Mouse (Mus musculus) T-cell, adult 2 months (primary cell): ENCODE measurements around the gene Cib1.
A peak's percentile ranks its signal among the peaks of the same experiment; 100 is the strongest.

Experiments used
- DNase-seq: peaks from one replicate; pipeline ENCODE4 v3.0.0; 2022; ENCODE audit warnings: low spot score

The Cib1 gene

DNA sequence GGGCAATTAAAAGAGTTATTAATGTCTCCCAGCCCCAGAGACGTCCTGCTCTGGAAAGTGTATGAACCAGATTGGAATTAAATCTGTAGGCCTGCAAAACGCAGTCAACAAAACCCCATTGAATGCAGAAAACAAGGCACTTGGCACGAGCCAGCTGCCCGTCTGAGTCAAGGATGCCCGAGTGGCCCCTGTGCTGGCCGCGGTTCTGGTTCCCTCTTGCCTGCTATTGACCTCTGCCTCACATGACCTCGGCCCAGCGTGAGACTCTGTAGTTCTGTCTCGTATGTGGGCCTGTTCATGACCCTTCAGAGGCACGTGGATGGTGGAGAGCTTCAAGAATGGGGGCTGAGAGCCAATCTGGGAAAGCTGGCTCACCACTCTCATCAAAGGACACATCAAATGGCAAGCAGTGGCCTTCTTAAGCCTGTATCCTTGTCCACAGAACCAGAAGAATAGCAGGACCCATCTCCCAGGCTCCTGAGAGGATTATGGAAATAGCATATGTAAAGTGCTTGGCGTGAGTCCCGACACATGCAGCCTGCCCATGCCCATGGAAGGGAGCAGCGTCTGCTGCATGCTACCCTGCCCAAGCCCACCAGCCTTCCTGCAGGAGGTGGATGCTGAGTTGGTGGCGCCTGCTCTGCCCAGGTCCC lies 30.6 kb downstream of the Cib1 start:
- DNase-seq = no peak

DNA sequence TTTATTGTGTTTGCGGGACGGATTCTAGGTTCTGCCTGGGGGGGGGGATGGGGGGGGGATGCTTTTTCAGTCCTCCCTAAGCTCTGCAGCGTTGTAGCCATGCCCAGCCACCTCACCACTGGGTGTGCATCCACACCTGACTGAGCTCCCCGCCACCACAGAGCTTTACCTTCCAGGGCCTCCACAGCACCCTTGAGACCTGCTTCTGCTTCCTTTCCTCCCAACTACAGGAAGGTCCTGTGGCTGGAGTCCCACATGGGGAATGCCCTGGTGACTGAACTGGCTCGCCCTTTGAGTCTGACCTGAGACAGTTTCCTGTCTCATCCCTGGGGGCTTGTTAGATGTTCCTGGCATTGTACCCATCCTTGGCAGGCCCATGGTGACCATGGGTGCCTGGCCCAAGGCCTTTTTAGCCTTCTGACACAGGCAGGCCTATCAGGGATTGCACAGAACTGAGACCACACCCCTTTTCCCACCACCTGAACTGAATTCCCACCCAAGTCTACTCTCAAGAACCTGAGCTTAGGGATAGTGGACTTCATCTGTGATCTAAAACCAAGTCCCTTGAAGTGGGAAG lies 31.6 kb downstream of the Cib1 start:
- DNase-seq = no peak

DNA sequence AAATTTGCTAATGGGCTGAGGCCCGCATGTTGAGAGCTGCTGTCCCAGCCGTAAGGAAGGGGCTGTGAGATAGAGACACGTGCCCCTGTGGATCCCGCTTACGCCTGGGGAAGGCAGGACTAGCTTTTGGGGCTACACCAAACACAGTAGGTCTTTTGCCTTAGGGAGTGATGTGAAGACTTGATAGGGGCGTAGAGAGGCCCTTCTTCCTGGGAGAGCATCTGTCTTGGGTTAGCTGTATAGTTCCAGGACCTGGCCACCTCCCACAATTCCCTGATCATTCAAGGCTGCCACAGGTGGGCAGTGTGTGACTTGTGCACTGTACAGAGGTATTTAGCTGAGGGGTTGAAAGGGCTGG lies 32.0 kb downstream of the Cib1 start:
- DNase-seq = no peak

DNA sequence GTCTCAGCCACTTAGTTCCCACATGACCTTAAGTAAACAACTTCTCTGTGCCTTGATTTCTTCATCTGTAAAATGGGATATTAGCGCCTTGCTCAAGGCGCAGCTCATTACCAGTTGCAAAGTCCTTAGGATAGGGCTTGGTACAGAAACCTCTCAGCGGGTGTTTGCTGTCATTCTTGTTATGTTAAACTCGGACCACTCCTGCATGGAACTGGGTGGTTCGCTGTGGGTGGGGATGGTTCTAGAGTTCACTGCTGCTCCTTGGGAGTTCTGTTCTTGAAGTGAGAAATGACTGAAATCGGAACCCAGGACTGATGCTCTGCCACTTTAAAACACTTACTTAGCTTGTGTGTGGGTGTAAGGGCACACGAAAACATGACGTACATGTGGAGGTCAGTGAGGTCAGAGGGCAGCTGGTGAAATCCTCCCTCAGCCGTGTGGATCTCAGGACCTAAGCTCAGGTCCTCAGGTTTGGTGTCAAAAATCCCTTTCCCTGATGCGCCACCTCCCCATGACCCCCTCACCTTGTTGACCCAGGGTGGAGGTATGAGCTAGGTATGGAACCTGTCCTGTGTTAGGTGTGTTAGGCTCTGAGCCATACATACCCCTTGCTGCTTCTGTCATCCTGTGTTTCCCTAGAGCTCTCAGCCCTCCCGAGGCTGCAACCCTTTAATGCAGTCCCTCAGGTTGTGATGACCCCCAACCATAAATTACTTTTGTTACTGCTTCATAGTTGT lies 32.6 kb downstream of the Cib1 start:
- no peak for DNase-seq

DNA sequence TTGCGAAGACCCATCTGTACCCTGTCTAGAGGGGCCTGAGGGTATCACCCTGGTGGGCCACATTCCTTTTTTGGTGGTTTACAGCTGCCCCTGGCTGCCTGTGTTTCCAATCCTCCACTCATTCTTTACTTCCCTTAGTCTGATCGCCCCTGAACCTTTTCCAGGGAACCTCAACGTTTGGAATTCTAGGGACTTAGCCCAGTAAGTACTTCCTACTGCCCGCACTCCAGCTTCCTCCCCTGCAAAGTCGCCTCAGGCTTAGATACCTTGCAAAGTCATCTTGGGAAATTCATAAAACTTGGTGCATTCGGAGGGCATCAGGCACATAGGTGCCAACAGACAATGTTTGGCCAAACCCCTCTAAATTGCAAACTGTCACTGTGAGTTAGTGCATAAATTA lies 33.3 kb downstream of the Cib1 start:
- no peak for DNase-seq

DNA sequence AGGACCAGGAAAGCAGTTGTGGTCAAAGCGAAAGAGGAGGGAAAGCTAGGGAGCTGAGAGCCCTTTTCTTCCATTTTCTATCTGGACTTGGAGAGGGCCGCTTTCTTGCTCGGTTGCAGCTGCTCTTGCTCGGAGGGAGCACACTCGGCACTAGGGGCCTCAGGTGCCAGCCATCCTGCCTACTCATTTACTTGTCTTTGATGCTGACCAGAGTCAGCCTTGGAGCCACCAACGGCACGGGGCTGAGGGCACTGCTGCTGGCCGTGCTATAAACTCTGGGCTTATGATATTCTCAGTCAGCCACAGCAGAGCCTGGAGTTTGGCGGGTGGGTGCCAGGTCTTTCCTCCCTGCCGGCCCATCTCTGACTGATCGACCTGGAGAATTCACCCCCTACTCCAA lies 33.8 kb downstream of the Cib1 start:
- no peak for DNase-seq

DNA sequence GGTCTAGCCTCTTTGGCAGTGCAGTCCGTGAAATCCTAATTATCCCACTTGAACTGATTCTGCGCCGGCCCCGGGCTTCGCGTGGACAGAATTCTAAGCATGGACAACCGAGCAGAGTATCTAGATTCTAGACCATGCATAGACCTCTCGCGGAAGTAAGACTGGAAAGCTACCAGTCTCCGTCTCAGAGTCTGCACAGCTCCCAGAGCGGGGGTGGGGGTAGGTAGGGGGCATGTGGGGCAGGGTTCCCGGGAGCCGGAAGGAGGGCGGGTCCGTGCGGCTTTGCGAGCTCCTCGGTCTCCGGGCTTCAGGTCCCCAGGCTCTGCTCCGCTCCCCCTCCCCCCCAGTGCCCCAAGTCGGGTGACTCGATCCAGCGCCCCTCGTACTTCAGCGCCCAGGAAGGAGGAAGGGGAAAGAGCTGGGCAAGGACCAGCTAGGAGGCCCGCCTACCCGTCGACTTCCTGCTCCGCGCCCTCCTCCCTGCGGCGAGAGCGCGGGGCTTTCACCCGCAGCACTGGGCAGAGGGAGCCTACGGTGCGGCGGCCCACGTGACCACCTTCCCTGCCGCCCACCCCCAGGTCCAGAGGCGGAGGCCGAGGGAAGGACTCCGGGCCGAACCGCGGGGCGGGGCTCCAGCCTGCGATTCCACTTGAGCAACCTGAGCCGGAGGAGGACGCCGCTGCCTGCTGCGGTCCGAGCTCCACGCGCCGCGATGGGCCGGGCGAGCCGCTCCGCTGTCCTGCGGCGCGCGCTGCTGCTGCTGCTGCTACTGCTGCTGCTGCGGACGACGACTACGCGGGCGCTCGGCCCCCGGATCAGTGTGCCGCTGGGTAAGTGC lies 34.5 kb downstream of the Cib1 start:
- peak; percentile 71 for DNase-seq

DNA sequence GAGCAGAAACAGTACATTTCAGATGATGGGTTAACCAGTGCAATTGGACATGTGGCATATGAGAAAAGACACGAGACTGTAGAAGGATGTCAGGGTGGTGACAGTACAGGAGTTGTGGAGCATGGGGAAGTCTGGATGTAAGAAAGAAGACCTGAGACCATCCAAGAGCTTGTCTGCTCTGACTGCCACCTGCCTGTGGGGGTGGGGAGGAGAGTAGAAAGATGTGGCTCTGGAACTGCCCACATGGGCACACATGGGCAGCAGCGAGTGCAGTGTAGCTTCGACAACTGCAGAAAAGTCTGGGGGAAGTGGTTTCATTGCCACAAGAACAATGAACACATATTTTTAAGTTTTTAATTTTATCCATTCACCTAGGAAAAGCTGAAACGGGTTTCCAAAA lies 35.2 kb downstream of the Cib1 start:
- peak; percentile 55 for DNase-seq

DNA sequence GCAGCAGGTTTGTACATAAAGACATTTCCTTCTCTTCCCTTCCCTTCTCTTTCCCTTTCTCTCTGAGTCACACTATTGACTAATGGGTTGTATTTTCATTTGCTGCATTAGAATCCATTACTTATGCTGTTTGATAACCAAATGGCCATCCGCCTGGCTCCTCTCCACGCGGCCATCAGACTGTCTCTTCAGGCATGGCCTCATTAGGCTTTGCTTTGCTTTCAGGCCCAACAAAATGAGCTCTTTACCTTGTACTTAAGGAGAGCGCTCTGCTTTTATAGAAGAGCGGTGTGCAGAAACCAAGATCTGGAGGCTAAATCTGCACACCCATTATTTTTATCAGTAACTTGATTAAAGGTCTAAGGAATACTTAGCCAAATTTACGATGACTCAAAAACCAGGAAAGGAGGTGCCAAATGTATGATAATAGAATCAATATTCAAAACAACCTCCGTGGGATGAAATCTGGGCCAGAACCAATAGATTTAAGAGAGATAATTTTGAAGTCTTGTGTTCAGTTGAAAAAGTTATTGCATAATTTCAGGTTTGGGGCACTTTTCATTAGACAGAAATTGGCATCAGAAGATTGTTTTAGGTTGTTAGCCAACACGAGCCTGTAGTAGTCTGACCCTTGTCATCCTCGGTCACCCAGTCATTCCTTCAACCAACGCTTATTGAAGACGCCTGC lies 36.9 kb downstream of the Cib1 start:
- no peak for DNase-seq

DNA sequence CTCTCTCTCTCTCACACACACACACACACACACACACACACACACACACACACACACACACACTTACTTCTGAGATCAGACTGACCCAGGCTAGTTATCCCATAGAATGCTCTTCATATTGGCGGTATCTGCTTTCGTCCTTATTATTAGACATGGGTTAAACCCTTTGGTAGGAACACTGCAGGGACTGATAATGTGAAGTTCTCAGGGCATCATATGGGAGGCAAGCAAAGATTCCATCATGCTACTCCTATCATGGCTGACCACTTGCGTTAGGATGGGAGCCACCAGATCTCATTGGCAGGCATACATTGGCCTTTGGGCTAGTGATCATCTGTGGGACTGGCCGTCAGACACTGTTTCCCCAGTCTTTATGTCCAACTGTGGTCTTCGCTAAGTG lies 37.5 kb downstream of the Cib1 start:
- DNase-seq = no peak

DNA sequence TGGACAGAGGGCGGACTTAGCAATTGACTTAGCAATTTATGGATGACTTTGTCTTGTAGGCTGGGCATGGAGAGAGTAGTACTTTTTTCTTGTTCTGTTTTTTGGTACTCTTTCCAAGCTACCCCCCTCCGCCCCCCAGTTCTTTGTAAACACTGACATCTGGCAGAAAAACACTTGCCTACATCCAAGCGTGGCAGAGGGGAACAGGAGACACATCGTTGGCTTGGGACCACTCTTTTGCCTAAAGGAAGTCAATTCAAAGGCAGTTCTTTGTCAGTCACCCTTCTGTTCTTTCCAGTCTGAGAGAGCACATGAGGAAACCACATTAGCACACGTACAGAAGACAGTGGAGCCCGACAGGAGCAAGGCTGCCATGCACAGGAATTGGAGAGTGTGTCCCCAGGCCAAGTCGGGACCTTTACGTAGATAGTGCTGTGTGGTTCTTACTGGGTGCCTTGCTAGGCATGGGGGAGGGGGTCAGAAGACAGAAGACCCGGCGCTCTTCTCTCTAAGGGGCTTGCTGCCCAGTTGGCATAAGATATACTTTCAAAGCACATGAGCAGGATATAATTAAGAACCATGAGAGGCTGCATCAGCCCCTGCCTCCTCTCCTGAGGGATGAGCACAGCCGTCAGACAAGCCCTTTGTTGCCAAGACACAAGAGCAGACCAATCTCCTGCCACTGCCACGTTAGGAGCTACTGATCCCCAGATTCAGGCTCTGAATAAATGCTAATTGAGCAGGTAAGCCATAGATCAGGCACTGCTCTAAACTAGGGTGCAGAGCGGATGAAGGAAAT lies 38.5 kb downstream of the Cib1 start:
- DNase-seq = no peak

DNA sequence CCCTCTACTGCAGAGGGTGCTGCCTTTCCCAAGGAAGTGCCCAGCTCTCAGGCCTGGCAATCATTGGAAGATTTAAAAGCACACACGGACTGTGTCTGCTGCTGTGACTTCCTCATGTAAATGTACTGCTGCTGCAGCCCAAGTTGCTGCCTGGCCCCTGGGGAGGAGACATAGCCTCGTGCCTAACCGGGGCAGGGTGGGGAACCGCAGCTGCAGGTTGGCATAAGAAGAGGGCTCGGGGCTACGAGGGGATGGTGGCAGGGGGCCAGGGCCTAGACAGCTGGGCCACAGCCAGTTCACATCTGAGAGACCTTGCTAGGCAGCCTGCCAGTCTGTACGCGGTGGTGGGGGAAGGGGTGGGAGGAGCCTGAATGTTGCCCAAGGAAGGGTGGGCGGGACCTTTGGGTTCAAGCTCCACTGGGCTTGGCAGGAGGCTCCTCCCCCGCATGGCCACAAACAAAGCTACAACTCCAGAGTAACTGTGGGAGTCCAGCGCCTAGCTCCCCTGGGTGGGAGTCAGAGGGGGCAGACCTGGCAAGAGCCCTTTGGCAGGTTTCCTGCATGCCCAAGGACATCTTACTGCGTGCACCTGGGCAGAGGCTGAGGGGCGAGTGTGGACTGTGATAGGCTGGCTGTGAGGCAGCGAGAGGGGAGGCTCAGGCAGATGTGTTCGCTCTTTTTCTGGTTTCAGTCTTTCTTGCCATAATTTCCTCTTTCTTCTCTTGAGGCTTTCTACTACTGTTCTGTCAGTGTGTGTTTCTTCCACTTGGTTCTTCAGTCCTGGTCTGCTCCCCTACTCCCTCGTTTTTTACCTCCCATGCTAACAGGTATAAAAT lies 40.2 kb downstream of the Cib1 start:
- DNase-seq = peak; percentile 71

DNA sequence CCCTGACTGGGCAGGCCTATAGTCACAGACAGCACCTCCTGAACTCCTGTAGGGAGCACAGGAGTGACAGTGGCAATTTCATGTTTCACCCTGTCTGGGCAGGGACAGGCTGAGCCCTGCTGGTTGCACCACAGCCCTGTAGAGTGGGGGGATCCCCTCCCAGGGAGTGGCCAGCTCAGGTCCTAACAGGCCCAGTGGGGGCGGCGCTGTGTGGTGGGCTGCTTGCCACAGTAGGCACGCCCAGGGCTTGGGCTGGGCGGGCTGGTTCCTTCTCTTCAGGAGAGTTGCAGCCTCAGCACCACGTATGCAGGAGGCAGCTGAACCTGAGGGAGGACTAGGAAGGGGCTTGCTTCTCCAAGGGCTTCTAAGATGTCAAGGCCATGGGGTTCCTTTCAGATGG lies 41.2 kb downstream of the Cib1 start:
- DNase-seq = no peak

DNA sequence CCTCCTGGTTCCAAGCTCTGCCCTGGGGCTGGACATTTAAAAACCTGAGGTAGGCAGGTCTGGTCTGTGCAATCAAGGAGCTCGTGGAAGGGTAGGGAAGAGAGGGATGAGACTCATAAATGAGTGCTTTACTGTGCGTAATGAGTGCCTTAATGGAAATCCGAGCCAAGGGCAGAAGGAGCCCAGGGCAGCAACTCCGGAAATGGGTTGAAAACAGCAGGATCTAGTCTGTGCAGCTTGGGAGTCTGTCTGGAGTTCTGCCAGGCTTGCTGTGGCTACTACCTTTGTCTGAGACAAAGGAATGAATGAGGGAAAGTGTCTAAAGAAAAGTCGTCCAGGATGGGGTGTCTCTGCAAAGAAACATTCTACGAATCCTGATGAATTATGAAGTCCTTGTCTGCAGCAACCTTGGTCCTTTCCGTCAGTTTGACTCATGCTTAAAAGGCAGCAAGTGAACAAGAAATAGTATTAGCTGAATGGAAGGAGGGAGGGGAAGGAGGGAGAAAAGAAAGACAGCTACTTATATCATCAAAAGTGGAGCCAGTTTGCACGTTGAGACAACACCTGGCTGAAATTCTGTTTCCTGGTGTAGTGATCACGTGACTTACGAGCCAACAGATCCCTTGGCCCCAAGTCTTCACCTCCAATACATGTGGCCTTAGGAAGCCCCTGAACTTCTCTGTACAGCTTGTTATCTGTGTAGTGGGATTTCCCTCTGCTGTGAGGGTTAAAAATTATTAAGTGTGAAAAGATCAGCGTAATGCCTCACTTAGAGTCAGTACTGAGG lies 43.3 kb downstream of the Cib1 start:
- DNase-seq = no peak

DNA sequence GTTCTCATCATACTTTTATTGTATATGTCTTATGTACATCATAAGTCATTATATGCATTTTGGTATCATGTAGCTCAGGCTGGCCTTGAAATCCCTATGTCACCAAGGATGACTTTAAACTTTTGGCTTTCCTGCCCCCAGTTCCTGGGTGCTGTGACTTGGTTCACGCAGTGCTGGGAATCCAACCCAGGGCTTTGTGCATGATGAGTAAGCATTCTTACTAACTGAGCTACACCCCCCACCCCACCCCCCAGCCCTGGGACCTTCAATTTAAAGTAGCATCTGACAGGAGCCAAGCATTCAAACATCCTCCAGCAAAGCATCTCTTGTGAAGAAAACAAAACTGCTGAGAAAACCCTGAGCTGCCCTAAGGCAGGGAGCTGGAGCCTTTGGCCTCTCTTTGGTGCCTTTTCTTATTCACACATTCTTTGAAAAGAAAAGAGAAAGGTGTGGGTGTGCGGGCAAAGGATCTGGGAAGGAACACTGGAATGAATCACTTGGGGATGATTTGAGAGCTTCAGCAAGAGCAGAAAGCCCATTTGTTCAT lies 44.0 kb downstream of the Cib1 start:
- no peak for DNase-seq

DNA sequence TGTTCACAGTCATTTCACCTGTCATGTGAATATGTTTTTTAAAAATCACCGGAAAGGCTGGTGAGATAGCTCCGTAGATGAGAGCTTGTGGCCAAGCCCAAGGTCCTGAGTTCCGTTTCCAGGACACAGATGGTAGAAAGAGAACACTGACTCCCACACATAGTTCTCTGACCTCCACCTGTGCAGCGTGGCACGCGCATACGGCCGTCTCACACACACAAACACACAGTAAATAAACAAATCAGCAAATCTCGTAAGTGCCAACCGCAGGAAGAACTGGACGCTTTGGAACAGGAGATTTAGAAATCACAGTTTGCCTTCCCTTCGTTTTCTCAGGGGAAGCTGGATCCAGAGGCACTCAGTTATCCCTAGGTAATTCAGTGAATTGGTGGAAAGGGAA lies 45.1 kb downstream of the Cib1 start:
- no peak for DNase-seq

DNA sequence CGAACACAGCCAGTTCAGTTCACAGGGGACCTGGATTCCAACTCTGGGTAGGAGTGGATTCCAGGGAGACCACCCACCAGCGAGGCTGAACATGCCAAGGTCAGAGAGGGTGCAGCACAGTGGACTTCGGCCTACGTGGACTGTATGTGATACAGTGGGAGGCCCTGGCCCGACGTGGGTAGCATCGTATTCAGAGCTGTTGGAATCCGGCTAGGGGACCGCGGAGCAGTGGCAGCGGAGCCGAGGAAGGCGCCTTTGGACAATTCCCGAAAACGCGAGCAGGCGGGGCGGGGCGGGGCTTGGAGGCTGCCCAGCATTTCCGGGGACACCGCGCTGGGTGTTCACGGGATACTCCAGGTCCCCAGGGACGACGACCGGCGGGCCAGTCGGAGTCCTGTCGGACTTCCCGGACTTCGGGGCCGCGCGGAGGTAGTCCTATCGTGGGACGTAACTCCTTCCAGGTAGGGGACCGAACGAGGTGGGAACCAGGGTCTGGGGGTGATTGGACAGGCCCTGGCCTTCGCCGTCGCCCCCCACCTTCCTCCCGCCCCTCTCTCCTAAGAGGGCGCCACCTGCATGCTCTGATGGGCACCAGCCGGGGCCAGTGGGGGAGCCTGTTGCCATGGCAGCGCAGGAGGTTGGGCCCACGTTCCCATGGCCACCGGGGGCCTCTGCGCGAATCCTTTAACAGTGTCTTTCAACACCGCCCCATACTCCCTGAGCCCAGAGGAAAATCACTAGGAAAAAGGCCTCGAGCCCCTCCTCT lies 45.9 kb downstream of the Cib1 start, which contains the start of gene Sema4b:
Gene Sema4b (plus strand): TSS at position 311 of the 766 bp plus-strand sequence.
- peak; percentile 65 for DNase-seq

DNA sequence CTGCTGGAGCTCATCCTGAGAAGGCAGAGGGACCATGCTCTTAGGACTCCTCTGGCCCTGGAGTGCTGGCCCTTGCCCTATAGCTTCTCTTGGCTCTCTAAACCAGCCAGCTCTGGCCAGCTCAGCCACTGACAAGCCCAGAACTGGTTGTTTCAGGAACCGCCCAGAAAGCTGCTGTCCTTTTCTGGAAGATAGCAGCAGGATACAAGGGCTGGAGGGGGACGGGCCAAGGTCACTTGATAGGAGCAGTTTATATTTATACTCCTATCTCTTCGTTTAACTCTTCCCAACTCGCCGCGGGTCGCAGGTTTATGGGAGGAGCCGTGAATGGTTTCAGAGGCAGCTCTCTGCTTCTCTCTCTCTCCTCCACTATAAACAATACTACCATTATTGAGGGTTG lies 46.6 kb downstream of the Cib1 start:
- DNase-seq = no peak
